9 mouse cellular contexts compared by ENCODE assay signal in the genomic region with DNA sequence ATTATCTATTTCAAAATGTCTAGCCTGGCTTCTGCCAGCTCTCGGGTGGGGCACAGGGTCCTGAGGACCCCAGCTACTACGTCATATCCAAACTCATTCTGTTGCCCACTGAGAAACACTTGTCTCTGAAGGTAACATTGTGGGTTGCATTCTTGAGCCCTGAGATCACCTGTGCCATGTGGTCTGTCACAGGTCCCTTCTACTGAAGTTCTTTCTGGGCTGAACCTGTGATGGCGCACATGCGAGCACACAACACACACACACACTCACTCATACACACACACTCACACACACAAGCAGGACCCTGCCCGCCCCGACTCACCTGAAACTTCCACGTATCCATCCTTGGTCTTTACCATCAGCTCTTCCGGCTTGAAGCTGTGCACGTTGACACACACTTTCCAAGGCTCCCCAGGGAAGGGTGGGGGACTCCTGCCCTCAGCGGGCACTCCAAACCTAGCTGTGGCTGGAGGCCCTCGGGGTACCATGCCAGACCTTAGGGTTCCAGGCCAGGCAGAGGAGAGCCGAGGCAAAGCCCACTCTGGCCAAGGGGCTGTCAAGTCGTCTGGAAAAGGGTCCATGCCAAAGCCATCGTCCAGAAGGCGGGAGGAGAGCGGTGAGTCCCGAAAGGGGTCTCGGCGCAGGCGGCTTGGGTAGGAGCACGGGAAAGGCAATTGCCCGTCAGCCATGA. TPM values are rescaled to one million over a fixed set of nuclear protein-coding genes. Genes with fewer than 3 reads are reported as not detected.
DNase-seq lines count a peak whose midpoint lies in the region; ATAC-seq and TF ChIP-seq lines count a peak whose summit lies in the region.
"Had no signal": no experiment of that assay in that cellular context is flagged by ENCODE, and none has a peak within 500 bp of the region (broad histone marks: within the 10 kb centered on the region; RNA-seq: fewer than 3 reads in every experiment).

No protein-coding gene starts in this region.

- peak overlapping the region; percentile 27; the same call in 1 of the 2 replicates for H3K4me3 ChIP-seq in forebrain, embryonic 13.5 days
- peak overlapping the region; percentile 38 for H3K4me3 ChIP-seq in limb, embryonic 12.5 days (replicated peaks)
- peak overlapping the region; percentile 90 for H3K4me3 ChIP-seq in myocyte

- H3K36me3 ChIP-seq in forebrain, embryonic 13.5 days (ENCODE audit: poor library complexity, severe bottlenecking), result no peaks in the 10 kb centered on the region
- H3K36me3 ChIP-seq in limb, embryonic 12.5 days, result no peaks in the 10 kb centered on the region
- H3K36me3 ChIP-seq in myocyte (ENCODE audit: control insufficient read depth, insufficient read depth), result no peaks in the 10 kb centered on the region

- peaks cover 6% of the 10 kb centered on the region; the same call in 1 of the 2 replicates for H3K27me3 ChIP-seq in forebrain, embryonic 13.5 days
- peaks cover 4% of the 10 kb centered on the region; the same call in 1 of the 2 replicates for H3K27me3 ChIP-seq in limb, embryonic 12.5 days
- no peaks in the 10 kb centered on the region for H3K27me3 ChIP-seq in myocyte (ENCODE audit: control insufficient read depth, insufficient read depth, insufficient read length)

- peak overlapping the region; percentile 44; the same call in 1 of the 2 replicates for H3K27ac ChIP-seq in forebrain, embryonic 13.5 days
- H3K27ac ChIP-seq in limb, embryonic 12.5 days, result peak overlapping the region; percentile 73; the same call in 1 of the 2 replicates

- peak overlapping the region; percentile 56 for H3K4me2 ChIP-seq in forebrain, embryonic 13.5 days
- H3K4me2 ChIP-seq in limb, embryonic 12.5 days, result peak overlapping the region; percentile 70
- peak overlapping the region; percentile 57 for H3K4me2 ChIP-seq in myocyte (ENCODE audit: low read depth)

- 58% methylated on average over 22 of the region's 22 CpGs for WGBS in forebrain, embryonic 13.5 days
- WGBS in limb, embryonic 12.5 days, result 43% methylated on average over 22 of the region's 22 CpGs

- DNase-seq in adrenal gland, adult (ENCODE audit: inconsistent age in 2 of 2, low spot score in 1 of 2), result peak; percentile 51 to 77
- no peak for DNase-seq in adrenal gland, postnatal 4 days (ENCODE audit: low spot score in 2 of 2)
- peak; percentile 68 for DNase-seq in 3134 (ENCODE audit: extremely low read depth, insufficient read length, low spot score)
- no peak for DNase-seq in spleen, adult 12 weeks (ENCODE audit: low spot score)
- no peak for DNase-seq in frontal cortex, postnatal 36 days (ENCODE audit: low spot score in 2 of 2)

- peaks cover 42% of the 10 kb centered on the region for H3K79me2 ChIP-seq in myocyte (ENCODE audit: control insufficient read depth, insufficient read depth)

- peak; percentile 16 for TF ChIP-seq POLR2A in myocyte (IDR thresholded peaks at IDR 0.05; ENCODE audit: insufficient read length, low read depth)

- H3K9ac ChIP-seq in forebrain, embryonic 13.5 days, result peak overlapping the region; percentile 45; the same call in 1 of the 2 replicates
- H3K9ac ChIP-seq in limb, embryonic 12.5 days (replicated peaks), result peak overlapping the region; percentile 54

- ATAC-seq in forebrain, embryonic 13.5 days, result no peak
- no peak for ATAC-seq in limb, embryonic 12.5 days (ENCODE audit: insufficient number of reproducible peaks, insufficient read depth, low FRiP score, low TSS enrichment, low read depth)

- H3ac ChIP-seq in myocyte (ENCODE audit: control insufficient read depth, insufficient read length), result peak overlapping the region; percentile 8

- peaks cover 50% of the 10 kb centered on the region for H3K4me1 ChIP-seq in forebrain, embryonic 13.5 days
- H3K4me1 ChIP-seq in limb, embryonic 12.5 days (replicated peaks), result peaks cover 45% of the 10 kb centered on the region

- no peaks in the 10 kb centered on the region for H3K9me3 ChIP-seq in forebrain, embryonic 13.5 days (replicated peaks)
- no peaks in the 10 kb centered on the region for H3K9me3 ChIP-seq in limb, embryonic 12.5 days

TF ChIP-seq in myocyte, 11 proteins besides CTCF, POLR2A, EP300 and RAD21:
- no peak for TF ChIP-seq E2F4 (IDR thresholded peaks at IDR 0.05; ENCODE audit: insufficient read depth)
- TF ChIP-seq TCF3 (IDR thresholded peaks at IDR 0.05; ENCODE audit: insufficient read length, low read depth), result no peak
- no peak for TF ChIP-seq CEBPB (IDR thresholded peaks at IDR 0.05; ENCODE audit: insufficient read depth, poor library complexity, severe bottlenecking)

RNA-seq across cellular contexts. Expression of a gene that starts 0.7 kb away (rescaled TPM):
- 10 to 100 TPM; 31.0 to 39.1 TPM for total RNA-seq in adrenal gland, postnatal 4 days (2021)
- 4.5 and 7.2 TPM in 2 replicates for polyA plus RNA-seq in forebrain, embryonic 13.5 days (2015; fragmentation: Nextera tagmentation; extraction: Ambion mirVana)
- polyA plus RNA-seq in limb, embryonic 12.5 days (2016; fragmentation: Nextera tagmentation; extraction: Ambion mirVana), result 12.0 TPM in 2 replicates
- polyA plus RNA-seq in myocyte (2012; fragmentation: generic; extraction: Trizol), result 138 TPM
- total RNA-seq: common myeloid progenitor, adult 5-6 weeks had no signal

Comparison
In these comparisons a context has a peak if more than half of its experiments do, and no peak if none do; other contexts are left out.
1. DNase-seq: peak in adrenal gland, adult (2 of 2) and 3134 (single experiment); none in adrenal gland, postnatal 4 days (0 of 2), spleen, adult 12 weeks (single experiment) and frontal cortex, postnatal 36 days (0 of 2).
2. H3K4me3 ChIP-seq: peak in every context shown above with its lines; median percentile 90 in myocyte; 38 in limb, embryonic 12.5 days; 27 in forebrain, embryonic 13.5 days.
3. RNA of a gene that starts 0.7 kb away (polyA plus RNA-seq): 138 TPM in myocyte (single experiment); 12.0 TPM in limb, embryonic 12.5 days and 4.5 to 7.2 TPM in forebrain, embryonic 13.5 days; every median in the first group is over 10 times any median in the second.
4. Peak in every context shown above with its lines, with median percentiles within 50 percentile points of each other: H3K4me2 ChIP-seq.